ENCODE assay signal across 17 mouse cellular contexts in genomic region chr2:106418181-106418580, GRCm38 (mm10).
"Had no signal": no experiment of that assay in that cellular context is flagged by ENCODE, and none has a peak within 500 bp of the region (broad histone marks: within the 10 kb centered on the region; RNA-seq: fewer than 3 reads in every experiment).

No protein-coding gene starts in this region.

- H3K4me1 ChIP-seq: neural tube, embryonic 13.5 days; neural tube, embryonic 15.5 days had no signal

- H3K27me3 ChIP-seq: neural tube, embryonic 13.5 days; neural tube, embryonic 15.5 days had no signal

- H3K9ac ChIP-seq: liver, embryonic 14.5 days; lung, embryonic 14.5 days; neural tube, embryonic 13.5 days; neural tube, embryonic 15.5 days had no signal

- H3K4me3 ChIP-seq: midbrain, embryonic 10.5 days; myocyte; neural tube, embryonic 13.5 days; neural tube, embryonic 15.5 days had no signal

- H3K27ac ChIP-seq: liver, embryonic 14.5 days; midbrain, embryonic 10.5 days; neural tube, embryonic 13.5 days; neural tube, embryonic 15.5 days had no signal

- DNase-seq: lung, adult 18-20 months; lung, embryonic 14.5 days; lung, postnatal 10 days; lung, postnatal 4 days; retina, postnatal 1 day; right cerebral cortex, adult 18-20 months; right cerebral cortex, postnatal 25 days; right cerebral cortex, postnatal 4 days; spleen, adult 18-20 months; thymus, adult 18-20 months; thymus, postnatal 14 days; thymus, postnatal 36 days had no signal

- H3K4me2 ChIP-seq: lung, embryonic 14.5 days; neural tube, embryonic 13.5 days; neural tube, embryonic 15.5 days had no signal

- H3K36me3 ChIP-seq: midbrain, embryonic 10.5 days; neural tube, embryonic 13.5 days; neural tube, embryonic 15.5 days had no signal

- H3K9me3 ChIP-seq: midbrain, embryonic 10.5 days; neural tube, embryonic 13.5 days; neural tube, embryonic 15.5 days had no signal
